Mouse (Mus musculus): ENCODE results near the gene Gng12.
A peak's percentile ranks its signal among the peaks of the same experiment; 100 is the strongest.
"Not testable (repeated sequence)": the region's sequence is repeated elsewhere in the genome, so short reads cannot be mapped to it uniquely, and the experiment has no call there.

The Gng12 gene

DNA sequence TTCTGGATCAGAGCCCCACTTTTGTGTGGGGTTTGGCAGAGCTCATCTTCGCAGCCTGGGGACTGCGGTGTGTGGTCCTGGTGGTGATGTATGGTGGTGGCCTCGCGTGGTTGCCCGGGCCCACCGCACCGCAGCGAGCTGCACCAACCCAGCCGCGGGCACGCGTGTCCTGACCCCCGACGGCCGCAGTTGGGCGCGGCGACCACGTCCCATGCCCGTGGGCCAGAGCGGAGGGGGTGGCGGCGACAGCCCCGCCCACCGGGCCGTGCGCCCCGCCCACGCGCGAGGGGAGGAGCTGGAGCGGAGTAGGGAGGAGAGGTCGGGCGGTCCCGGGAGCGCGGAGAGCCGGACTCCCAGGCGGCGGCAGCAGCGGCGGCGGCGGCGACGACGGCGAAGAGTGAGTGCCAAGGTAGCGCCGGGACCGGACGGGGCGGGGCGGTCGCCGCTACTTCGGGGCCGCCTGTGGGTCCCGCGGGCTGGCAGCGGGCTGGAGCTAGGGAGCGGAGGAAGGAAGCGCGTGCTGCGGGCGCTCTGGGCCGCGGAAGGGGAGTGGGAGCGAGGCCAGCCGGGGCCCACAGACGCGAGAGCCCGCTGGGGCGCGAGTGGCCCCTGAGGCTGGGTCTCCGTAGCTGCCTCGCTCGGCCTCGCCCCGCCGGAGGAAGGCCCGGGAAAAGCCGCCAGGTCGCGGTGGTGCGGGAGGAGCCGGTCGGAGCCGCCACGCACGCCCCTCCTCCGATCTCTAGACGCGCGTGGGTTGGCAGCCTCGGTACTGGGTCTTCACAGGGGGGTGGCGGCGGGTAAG lies at the start of gene Gng12:
Gene Gng12 (plus strand): TSS at position 279 of the 802 bp plus-strand sequence.
- no peak for DNase-seq (ENCODE audit: extremely low read depth, low read depth, low spot score)

DNA sequence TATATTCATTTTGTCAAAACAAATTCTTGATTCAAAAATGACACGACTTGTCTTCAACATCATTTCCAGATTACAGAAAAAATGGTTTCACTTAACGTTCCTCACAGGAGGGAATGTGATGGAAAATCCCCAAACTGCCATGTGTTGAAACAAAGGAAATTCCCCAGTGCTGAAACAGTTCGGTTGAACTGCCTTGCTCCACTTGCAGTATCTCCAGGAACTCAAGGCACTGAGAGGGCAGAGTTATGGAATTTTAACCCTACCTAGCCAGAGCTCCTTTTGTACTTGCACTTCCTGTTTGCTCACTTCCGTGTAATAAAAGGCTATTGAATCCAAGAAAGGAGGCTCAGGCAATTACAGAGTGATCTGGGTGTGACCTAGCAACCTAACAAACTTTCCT lies 47.3 kb upstream of the Gng12 start:
- no peak for DNase-seq (ENCODE audit: extremely low read depth, low read depth, low spot score)

DNA sequence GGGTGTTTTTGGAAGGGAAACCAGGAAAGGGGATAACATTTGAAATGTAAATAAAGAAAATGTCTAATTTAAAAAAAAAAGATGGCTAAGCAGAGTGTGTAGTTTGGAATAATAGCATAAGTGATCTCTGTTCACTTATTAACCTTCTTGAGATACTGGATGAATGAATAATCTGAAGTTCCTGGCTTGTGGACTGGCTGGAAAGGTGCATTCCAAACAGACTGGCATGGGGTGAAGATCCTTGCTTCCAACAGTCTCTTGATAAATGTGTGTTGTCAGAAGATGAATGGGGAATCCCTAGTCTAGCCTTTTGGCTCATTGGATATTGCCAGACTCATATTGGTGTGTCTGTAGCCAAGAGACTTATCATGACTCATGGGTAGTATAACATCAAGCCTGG lies 40.0 kb upstream of the Gng12 start:
- no peak for DNase-seq (ENCODE audit: extremely low read depth, low read depth, low spot score)

DNA sequence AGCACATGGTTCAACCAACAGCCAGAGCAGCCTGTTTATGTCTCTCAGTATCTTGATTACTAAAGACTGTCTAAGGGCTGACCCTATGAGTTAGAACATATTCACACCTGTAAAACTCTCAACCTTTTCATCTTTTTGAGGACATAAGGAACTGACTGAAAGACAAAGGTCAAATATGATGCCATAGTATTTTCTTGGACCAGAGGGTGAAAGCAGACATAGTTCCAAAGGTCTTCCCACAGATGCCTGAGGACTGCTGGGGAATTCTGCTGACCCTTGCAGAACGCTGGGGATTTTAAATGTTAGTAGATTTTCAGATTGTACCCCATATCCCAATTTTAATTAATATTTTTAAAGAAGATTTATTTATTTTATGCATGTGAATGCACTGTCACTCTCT lies 37.8 kb upstream of the Gng12 start:
- DNase-seq (ENCODE audit: extremely low read depth, low read depth, low spot score) = no peak

DNA sequence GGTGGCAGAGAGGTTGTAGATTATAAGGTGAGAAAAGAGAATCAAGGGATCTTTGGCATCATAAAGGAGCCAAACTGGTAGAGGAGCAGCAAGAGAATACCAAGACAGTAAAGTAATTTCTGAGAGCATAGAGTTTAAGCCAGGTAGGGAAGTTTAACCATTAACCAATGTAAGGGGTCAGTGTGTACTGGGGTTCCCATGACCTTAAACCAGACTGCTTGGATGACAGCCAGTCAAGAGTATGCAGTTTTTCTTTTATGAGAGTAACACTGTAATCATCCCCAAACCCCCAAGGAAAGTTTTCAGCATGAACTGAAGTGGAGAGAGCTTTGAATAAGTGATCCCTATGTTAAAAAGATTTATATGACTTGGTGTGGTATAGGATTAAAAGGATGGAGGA lies 36.8 kb upstream of the Gng12 start:
- no peak for DNase-seq (ENCODE audit: extremely low read depth, low read depth, low spot score)

DNA sequence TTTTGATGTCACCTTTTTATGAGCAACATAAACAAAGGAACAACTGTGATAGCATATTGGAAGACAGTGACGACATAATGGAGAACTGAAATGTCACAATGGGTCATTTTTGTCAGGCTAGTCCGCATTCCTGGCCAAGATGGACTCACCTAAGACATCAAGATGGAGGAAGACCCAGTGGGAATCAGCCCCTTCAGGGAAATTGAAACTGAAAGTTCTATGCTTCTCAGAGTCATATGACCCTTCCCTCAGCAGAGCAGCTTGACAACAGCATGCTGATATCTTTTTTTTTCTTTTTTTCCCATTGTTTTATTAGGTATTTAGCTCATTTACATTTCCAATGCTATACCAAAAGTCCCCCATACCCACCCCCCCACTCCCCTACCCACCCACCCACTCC lies 31.7 kb upstream of the Gng12 start:
- no peak for DNase-seq (ENCODE audit: extremely low read depth, low read depth, low spot score)

DNA sequence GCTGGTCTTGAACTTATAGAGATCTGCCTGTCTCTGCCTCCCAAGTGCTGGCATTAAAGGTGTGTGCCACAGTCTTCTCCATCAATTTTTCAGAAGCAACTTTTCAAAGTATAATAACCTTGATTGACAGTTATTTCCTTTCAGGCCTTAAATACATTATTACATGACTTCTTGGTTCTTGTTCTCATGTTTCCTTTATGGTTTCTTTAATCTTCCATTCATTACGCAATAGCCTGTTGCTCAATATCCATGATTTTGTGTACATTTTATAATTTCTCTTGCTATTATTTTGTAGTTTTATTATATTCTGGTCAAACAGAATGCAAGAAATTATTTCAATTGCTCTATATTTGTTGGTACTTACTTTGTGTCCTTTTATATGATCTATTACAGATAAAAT lies 29.9 kb upstream of the Gng12 start:
- DNase-seq (ENCODE audit: extremely low read depth, low read depth, low spot score) = no peak

DNA sequence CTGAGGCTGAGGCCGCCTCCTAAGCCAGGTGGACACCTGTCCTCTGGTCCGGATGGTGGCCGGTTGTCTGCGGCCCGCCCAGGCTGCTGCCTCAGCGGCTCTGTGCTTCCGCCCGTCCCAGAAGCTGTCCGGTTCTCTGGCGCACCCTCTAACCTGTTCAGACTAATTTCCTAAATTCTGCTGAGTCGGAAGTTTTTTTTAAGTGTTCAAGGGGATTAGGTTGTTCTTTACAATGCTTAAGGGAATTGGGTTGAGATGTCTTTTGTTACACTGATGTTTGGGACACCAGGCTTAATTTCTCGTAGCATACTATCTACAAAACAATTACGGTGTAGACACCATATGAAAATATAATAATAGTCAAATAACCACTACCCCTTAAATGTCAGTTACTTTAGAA lies 19.1 kb upstream of the Gng12 start:
- DNase-seq (ENCODE audit: extremely low read depth, low read depth, low spot score) = not testable (repeated sequence)

DNA sequence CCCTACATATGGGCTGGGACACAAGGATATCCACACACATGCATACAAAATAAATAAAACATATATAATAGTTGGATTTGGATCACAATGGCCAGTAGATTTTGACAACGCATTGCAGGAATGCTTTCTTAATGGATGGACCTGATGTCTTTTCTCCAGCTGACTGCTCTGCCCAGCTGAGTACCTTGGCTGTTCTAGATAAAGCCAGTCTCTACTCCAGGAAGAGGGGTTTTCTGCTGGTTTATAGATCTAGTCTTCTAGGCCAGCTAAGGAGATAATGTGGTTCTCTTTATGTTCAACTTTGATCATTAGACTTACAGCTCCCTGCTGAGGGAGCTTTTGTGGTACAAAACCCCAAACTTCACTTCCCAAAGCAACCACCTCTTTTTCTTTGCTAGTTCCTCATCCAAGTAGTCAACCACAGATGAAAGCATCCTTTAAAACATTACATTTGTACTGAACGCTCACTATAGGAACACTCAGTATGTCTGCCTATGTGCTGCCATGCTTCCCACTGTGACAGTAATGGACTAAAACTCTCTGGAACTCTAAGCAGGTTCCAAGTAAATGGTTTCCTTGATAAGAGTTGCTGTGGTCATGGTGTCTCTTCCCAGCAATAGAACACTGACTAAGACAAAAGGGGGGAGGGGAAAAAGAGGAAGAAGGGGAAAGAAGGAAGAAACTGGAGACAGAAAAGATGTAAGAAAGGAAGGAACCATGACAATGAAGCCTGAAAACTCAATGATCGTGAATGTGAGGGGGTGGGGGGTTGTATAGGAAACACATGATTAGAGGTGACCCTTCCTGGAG lies 5.6 kb upstream of the Gng12 start:
- no peak for DNase-seq (ENCODE audit: extremely low read depth, low read depth, low spot score)

DNA sequence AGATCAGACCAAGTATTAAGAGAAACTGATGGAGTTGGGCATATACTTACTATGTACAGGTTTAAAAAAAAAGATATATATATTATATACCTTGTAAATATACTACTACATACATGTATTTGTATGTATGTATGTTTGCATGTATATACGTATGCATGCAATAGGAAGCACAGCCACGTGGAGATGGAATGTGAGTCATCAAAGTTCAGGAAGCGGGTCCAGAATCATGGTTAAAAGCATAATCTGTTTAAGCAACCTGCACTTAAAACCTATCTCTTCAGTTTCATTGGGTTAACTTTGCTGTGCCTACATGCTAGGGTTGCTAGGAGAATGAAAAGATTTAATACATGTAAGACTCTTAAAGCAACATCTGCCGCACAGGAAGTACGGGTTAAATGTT lies 2.2 kb upstream of the Gng12 start:
- DNase-seq (ENCODE audit: extremely low read depth, low read depth, low spot score) = no peak

DNA sequence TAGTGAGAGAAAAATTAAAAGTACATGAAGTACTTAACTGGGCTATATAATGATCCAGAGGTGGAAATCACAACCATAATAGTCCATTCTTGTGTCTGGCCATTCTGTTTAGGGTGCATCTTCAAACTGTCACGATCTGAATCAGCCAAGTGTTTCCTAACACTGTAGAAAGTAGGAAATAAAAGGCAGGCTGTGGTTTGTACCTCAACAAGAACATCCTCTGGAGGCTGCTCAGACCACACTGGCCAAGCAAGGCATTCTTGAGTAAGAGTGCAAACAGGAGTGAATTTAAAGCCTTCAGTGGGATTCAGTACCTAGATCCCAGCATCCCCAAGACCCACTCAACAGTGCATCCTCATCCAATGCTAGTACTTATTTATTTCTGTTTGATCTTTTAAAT lies 1.2 kb upstream of the Gng12 start:
- no peak for DNase-seq (ENCODE audit: extremely low read depth, low read depth, low spot score)

DNA sequence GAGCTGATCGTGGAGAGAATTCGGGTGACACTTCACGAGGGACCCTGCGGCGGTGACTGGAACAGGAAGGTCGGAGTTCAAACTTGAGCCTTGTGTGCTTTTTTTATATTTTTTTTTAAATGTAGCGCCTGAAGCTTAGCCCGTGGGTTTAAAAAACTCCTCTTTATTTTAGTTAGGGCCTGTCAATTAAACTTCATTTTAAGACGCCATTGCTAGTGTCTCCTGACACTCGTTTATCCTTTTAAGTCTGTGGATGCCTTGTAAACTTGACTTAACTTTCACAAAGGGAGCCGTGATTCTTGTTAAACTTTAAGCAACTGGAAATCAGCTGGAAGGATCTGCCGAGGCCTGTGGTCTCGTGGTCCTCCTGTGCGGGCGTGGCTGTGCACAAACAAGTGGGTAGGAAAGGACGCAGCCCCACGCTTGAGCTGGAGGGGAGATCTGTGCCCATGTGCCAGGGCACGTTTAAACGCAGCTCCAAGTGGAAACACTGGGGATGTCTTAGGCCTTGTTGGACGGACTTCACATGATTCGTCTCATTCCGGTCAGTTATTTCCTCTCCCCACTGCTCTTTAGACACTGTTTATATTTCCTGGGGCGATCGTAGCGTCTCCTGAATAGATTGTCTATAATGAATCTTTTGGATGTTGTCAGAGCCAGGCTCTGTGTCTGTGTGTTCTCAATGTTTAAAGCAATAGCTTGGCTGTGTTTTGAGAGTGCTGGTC lies 886 bp downstream of the Gng12 start:
- DNase-seq (ENCODE audit: extremely low read depth, low read depth, low spot score) = no peak

DNA sequence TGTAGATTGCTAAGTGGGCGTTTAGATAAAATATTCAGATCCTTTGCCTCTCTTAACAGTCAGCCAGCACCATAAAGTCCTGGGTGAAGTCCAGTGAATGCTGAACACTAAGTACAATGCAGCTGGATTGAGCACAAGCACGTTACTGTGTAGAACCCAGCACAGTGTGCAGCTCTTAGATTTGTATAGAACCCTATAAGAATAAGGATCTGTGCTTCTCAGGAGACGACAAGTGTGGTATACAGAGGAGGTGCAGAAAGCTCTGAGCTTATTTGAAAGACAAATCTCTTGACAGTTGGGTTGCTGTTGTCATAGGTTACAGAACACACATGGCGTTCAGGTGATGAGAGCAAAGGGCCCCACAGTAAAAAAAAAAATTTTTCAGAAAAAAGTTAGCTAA lies 1.8 kb downstream of the Gng12 start:
- DNase-seq (ENCODE audit: extremely low read depth, low read depth, low spot score) = no peak

DNA sequence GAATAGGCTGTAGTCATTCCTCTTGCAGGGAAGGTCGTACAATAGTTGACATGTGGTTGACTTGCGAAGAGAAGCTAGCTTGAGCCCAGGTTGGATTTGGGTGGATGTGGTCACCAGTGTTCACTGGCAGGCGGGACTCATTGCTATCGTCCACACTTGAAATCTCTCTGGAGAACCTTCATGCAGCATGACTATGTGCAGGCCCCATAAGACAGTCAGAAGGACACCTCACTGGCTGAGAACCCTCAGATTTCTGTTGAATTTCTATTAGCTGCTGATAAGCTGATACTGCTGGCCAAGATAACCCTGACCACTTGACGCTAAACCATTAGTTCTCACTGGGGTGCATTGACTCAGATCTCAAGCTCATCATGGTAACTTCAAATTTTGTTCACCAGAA lies 5.7 kb downstream of the Gng12 start:
- no peak for DNase-seq (ENCODE audit: extremely low read depth, low read depth, low spot score)

DNA sequence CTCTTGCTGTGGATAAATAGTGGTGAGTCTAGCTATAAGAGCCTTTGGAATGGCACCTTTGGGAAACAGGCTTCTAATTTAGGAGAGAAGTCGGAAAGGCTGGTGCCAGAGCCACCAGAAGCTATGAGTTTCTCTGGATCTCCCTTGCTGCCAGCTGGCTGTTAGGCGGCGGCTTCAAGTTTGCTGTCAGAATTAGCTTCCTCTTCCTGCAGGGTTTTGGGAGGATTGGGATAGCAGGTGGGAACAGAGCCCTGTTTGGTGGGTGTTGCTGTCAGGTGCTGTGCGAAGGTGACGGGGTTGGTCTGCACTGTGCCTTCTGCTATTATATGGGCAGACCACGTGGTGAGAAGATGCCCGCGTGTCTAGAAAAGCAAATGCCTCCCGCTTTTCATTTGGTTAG lies 7.0 kb downstream of the Gng12 start:
- no peak for DNase-seq (ENCODE audit: extremely low read depth, low read depth, low spot score)

DNA sequence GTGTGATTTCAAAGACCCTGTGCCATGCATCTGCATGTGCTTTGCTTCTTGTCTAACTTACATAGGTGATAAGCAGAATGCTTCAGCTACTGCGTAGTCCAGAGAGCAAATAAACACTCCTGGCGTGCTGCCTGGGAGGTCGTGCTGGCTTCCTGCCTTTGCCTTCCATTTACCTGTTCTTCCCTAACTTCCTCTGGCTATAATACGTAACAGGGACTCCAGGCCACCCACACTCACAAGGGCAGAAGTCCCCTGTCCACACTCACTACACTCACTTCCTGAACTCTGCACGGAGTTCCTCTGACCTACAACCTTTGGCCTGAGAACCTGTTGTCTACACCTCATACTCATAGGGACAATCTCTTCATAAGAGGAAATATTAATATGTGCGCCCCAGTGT lies 7.5 kb downstream of the Gng12 start:
- DNase-seq (ENCODE audit: extremely low read depth, low read depth, low spot score) = no peak

DNA sequence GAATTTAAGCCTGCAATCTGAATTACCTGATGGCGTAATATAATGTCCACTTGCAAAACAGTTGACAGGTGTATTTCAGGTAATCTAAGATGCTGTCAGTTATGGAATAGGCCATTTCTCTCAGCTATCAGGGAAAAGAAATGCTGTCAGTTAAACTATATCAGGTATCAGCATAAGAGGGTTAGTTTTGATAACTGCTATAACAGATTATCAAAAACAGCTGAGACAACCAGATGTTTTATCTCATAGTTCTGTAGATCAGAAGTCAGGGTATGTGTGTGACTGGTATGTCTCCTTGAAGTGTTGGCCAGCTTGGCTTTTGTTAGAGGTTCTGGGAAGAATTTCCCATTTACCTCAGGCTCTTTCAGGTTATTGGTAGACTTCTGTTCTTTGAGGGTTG lies 10.0 kb downstream of the Gng12 start:
- DNase-seq (ENCODE audit: extremely low read depth, low read depth, low spot score) = no peak

DNA sequence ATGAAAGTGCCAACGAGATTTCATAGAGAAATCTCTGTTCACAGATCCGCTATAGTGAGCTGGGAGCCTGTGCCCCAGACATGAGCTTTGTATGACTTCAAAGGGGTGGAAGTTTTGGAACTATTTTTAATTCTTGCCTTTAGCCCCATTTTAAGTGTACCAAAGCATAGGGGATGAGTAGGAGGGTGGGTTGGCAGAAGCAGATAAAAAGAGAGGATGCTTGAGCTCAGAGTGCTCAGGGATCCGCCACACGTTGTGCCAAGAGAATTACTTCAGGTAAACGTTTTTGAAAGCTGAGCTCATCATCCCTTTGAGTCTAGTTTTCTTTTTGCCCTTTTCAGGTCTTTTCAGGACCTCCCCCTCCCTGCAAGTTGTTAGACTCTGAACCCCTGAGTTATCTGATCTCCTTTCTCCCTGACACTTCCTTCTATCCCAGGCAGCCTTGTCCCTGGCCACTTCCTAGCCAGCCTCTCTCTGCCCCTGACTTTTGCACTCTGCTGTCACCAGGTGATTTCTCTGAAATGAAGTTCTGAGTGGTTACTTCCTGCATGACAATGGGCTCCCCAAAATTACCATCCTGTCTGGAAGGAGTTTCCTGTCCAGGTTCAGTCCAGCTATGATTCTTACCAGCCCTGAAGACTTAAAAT lies 12.3 kb downstream of the Gng12 start:
- DNase-seq (ENCODE audit: extremely low read depth, low read depth, low spot score) = no peak

DNA sequence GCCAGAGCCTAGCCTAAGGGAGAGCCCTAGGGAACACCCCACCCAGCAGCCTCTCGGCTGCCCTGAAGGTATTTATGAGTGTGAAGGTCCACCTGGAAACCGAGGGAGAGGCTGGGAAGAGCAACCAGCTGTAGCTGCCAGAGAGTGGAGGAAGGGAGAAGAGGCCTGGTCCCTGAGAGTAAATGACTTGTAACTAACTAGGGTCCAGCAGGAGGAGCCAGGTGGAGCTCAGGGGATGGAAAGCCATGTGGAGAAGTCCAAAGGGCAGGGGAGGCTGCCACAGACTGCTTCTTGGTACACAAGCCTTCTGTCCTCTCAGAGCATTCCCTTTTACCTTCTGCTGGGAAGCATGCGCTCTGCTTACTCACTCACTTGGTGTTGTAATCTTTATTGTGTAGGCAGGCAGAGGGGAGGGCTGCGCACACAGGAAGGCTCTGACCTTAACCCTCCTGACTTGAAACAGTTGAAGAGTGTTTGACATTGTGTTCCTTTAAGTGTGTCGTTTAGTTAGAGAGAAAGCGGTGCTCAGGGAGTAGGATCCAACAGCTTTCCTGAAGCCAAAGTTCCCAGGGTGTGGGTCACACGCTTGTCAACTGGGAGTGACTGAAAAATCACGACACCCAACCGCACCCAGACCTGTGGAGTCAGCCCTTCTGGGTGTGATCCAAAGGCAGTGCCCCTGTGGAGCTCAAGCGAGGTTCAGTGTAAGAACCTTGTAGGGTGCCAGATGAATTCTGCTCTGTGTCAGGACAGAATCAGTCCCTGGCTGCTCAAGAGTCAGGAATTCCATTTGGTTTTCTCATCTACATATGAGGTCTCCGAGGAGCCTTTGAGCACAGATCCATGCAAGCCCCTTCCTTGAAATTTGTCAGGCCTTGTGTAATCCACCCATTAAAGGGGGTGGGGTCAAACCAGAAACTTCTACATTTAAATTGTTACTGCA lies 14.6 kb downstream of the Gng12 start:
- DNase-seq (ENCODE audit: extremely low read depth, low read depth, low spot score) = peak; percentile 36

DNA sequence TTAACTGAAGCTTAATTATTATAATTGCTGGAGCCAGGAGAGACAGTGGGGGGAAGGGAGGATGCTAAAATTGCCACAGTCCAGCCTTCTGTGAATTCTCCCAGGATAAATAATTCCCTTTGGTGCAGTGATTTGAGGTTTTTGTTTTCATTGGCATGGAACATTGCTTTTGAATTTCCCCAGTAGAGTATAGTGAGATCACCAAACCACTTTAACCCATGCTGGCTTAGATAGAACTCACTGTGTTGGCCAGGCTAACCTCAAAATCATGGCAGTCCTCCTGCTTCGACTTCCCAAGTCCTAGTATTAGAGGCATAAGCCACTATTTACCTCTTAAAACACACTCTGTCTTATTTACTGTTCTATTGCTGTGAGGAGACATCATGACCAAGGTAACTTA lies 17.2 kb downstream of the Gng12 start:
- DNase-seq (ENCODE audit: extremely low read depth, low read depth, low spot score) = no peak

All from fat pad, adult 2 months (tissue).